15 mouse cellular contexts compared by ENCODE assay signal in genomic region chr4:89274829-89275548, GRCm38 (mm10). TPM values are rescaled to one million over a fixed set of nuclear protein-coding genes. Genes with fewer than 3 reads are reported as not detected.
DNase-seq lines count a peak whose midpoint lies in the region; ATAC-seq and TF ChIP-seq lines count a peak whose summit lies in the region.
"Had no signal": no experiment of that assay in that cellular context is flagged by ENCODE, and none has a peak within 500 bp of the region (broad histone marks: within the 10 kb centered on the region; RNA-seq: fewer than 3 reads in every experiment).

No protein-coding gene starts in this region.

- no peak overlapping the region for H3K9ac ChIP-seq in intestine, postnatal 0 days (ENCODE audit: low read depth, low read length)
- H3K9ac ChIP-seq in intestine, embryonic 15.5 days = no peak overlapping the region
- no peak overlapping the region for H3K9ac ChIP-seq in forebrain, embryonic 16.5 days (replicated peaks; ENCODE audit: low read depth, low read length)
- no peak overlapping the region for H3K9ac ChIP-seq in midbrain, embryonic 15.5 days
- H3K9ac ChIP-seq: heart, embryonic 13.5 days had no signal

- no peak for TF ChIP-seq CTCF in intestine, postnatal 0 days (IDR thresholded peaks at IDR 0.05; ENCODE audit: low read depth)

- DNase-seq in cerebellum, postnatal 25 days = peak; percentile 10 to 13
- DNase-seq in cerebellum, adult 8-10 months = no peak
- DNase-seq in spleen, postnatal 4 days (ENCODE audit: low spot score in 2 of 2) = no peak
- DNase-seq in right cerebral cortex, adult 18-20 months = no peak
- DNase-seq: adrenal gland, postnatal 10 days; cerebellum, postnatal 36 days; gastrocnemius, postnatal 14 days; spleen, adult 18-20 months had no signal

- peak overlapping the region; percentile 9; the same call in 1 of the 2 replicates for H3K4me3 ChIP-seq in intestine, postnatal 0 days (ENCODE audit: low read depth, low read length)
- no peak overlapping the region for H3K4me3 ChIP-seq in intestine, embryonic 15.5 days (replicated peaks)
- no peak overlapping the region for H3K4me3 ChIP-seq in forebrain, embryonic 16.5 days (replicated peaks; ENCODE audit: low read length)
- no peak overlapping the region for H3K4me3 ChIP-seq in midbrain, embryonic 15.5 days
- H3K4me3 ChIP-seq: heart, embryonic 13.5 days had no signal

- H3K27me3 ChIP-seq in intestine, postnatal 0 days (replicated peaks; ENCODE audit: control insufficient read depth, insufficient read depth, low read length) = peaks cover 95% of the 10 kb centered on the region
- H3K27me3 ChIP-seq in intestine, embryonic 15.5 days (replicated peaks) = peaks cover 88% of the 10 kb centered on the region
- peaks cover 84% of the 10 kb centered on the region for H3K27me3 ChIP-seq in forebrain, embryonic 16.5 days (replicated peaks; ENCODE audit: control insufficient read depth, insufficient read depth, low read length)
- H3K27me3 ChIP-seq in midbrain, embryonic 15.5 days (replicated peaks) = peaks cover 86% of the 10 kb centered on the region

- H3K36me3 ChIP-seq in intestine, postnatal 0 days (ENCODE audit: control insufficient read depth, insufficient read depth) = no peaks in the 10 kb centered on the region
- no peaks in the 10 kb centered on the region for H3K36me3 ChIP-seq in intestine, embryonic 15.5 days
- H3K36me3 ChIP-seq in forebrain, embryonic 16.5 days (ENCODE audit: control insufficient read depth, insufficient read depth) = no peaks in the 10 kb centered on the region
- H3K36me3 ChIP-seq in midbrain, embryonic 15.5 days (replicated peaks) = no peaks in the 10 kb centered on the region
- H3K36me3 ChIP-seq: heart, embryonic 13.5 days had no signal

- 1% methylated on average over 24 of the region's 24 CpGs for WGBS in intestine, postnatal 0 days
- 2% methylated on average over 24 of the region's 24 CpGs for WGBS in intestine, embryonic 15.5 days
- under 1% methylated on average over 24 of the region's 24 CpGs for WGBS in forebrain, embryonic 16.5 days
- WGBS in midbrain, embryonic 15.5 days = under 1% methylated on average over 24 of the region's 24 CpGs

- H3K4me2 ChIP-seq in intestine, postnatal 0 days (replicated peaks; ENCODE audit: low read depth) = no peak overlapping the region
- no peak overlapping the region for H3K4me2 ChIP-seq in intestine, embryonic 15.5 days (replicated peaks)
- no peak overlapping the region for H3K4me2 ChIP-seq in forebrain, embryonic 16.5 days (ENCODE audit: low read length)
- H3K4me2 ChIP-seq in midbrain, embryonic 15.5 days = no peak overlapping the region
- H3K4me2 ChIP-seq: heart, embryonic 13.5 days had no signal

- H3K4me1 ChIP-seq in intestine, postnatal 0 days (replicated peaks; ENCODE audit: control insufficient read depth, insufficient read depth, low read length) = no peaks in the 10 kb centered on the region
- H3K4me1 ChIP-seq in intestine, embryonic 15.5 days (replicated peaks) = no peaks in the 10 kb centered on the region
- no peaks in the 10 kb centered on the region; the same call in 1 of the 2 replicates for H3K4me1 ChIP-seq in forebrain, embryonic 16.5 days (replicated peaks; ENCODE audit: control insufficient read depth, insufficient read depth, low read length)
- no peaks in the 10 kb centered on the region for H3K4me1 ChIP-seq in midbrain, embryonic 15.5 days

- H3K9me3 ChIP-seq in intestine, postnatal 0 days (ENCODE audit: control insufficient read depth) = no peaks in the 10 kb centered on the region
- H3K9me3 ChIP-seq in intestine, embryonic 15.5 days = no peaks in the 10 kb centered on the region
- no peaks in the 10 kb centered on the region for H3K9me3 ChIP-seq in forebrain, embryonic 16.5 days (ENCODE audit: control insufficient read depth, low read length)
- H3K9me3 ChIP-seq in midbrain, embryonic 15.5 days = no peaks in the 10 kb centered on the region
- H3K9me3 ChIP-seq: heart, embryonic 13.5 days had no signal

- no peak for ATAC-seq in intestine, postnatal 0 days
- ATAC-seq in intestine, embryonic 15.5 days = no peak
- peak; percentile 29; the same call in 1 of the 2 replicates for ATAC-seq in forebrain, embryonic 16.5 days
- ATAC-seq in midbrain, embryonic 15.5 days (replicated peaks) = peak; percentile 38

- H3K27ac ChIP-seq in intestine, postnatal 0 days (ENCODE audit: low read depth, low read length) = no peak overlapping the region
- H3K27ac ChIP-seq in intestine, embryonic 15.5 days = no peak overlapping the region
- no peak overlapping the region for H3K27ac ChIP-seq in forebrain, embryonic 16.5 days (ENCODE audit: low read length)
- no peak overlapping the region for H3K27ac ChIP-seq in midbrain, embryonic 15.5 days
- H3K27ac ChIP-seq: heart, embryonic 13.5 days had no signal

RNA-seq across cellular contexts. Expression of gene Cdkn2a, which starts 19.5 kb away (rescaled TPM):
- not detected in 2 replicates for polyA plus RNA-seq in intestine, postnatal 0 days (2015; fragmentation: Nextera tagmentation; extraction: Ambion mirVana)
- polyA plus RNA-seq in intestine, embryonic 15.5 days (2015; fragmentation: Nextera tagmentation; extraction: Ambion mirVana) = not detected in 2 replicates
- not detected in 2 replicates for polyA plus RNA-seq in forebrain, embryonic 16.5 days (2015; fragmentation: Nextera tagmentation; extraction: Ambion mirVana)
- polyA plus RNA-seq in midbrain, embryonic 15.5 days (2015; fragmentation: Nextera tagmentation; extraction: Ambion mirVana) = not detected in 2 replicates
- polyA plus RNA-seq: heart, embryonic 13.5 days; intestine, embryonic 14.5 days; lung, embryonic 16.5 days had no signal

RNA-seq across cellular contexts. Expression of gene Cdkn2b, which starts 35.9 kb away (rescaled TPM):
- polyA plus RNA-seq in intestine, postnatal 0 days (2015; fragmentation: Nextera tagmentation; extraction: Ambion mirVana) = 65.6 and 67.2 TPM in 2 replicates
- 18.6 and 23.1 TPM in 2 replicates for polyA plus RNA-seq in intestine, embryonic 15.5 days (2015; fragmentation: Nextera tagmentation; extraction: Ambion mirVana)
- polyA plus RNA-seq in forebrain, embryonic 16.5 days (2015; fragmentation: Nextera tagmentation; extraction: Ambion mirVana) = 0.46 and 0.54 TPM in 2 replicates
- 0.71 and 1.1 TPM in 2 replicates for polyA plus RNA-seq in midbrain, embryonic 15.5 days (2015; fragmentation: Nextera tagmentation; extraction: Ambion mirVana)

Comparison
In these comparisons a context has a peak if more than half of its experiments do, and no peak if none do; other contexts are left out.
1. DNase-seq: peak in cerebellum, postnatal 25 days (2 of 2); none in cerebellum, adult 8-10 months (single experiment), spleen, postnatal 4 days (0 of 2) and right cerebral cortex, adult 18-20 months (single experiment).
2. ATAC-seq: peak in forebrain, embryonic 16.5 days (single experiment) and midbrain, embryonic 15.5 days (single experiment); none in intestine, postnatal 0 days (single experiment) and intestine, embryonic 15.5 days (single experiment).